Mouse (Mus musculus): ENCODE results near the gene Hint1. TPM values are rescaled to one million over a fixed set of nuclear protein-coding genes. Genes with fewer than 3 reads are reported as not detected.

Hint1 gene
- total and polyA plus RNA-seq, 3 experiments, result 529 to 2,790 (median 567) TPM

- Histone ChIP-seq H3K79me2 (ENCODE audit: control insufficient read depth, insufficient read depth, low read length, poor library complexity) (no peaks in the 10 kb centered on the region), H3K4me3 (ENCODE audit: control insufficient read depth in 1 of 2, insufficient read depth in 1 of 2, low read depth in 2 of 2, low read length in 2 of 2) (no peak overlapping the region), H3K9me3 (replicated peaks; ENCODE audit: insufficient read depth, low read length) (no peaks in the 10 kb centered on the region), H3K27me3 (ENCODE audit: control insufficient read depth in 1 of 2, insufficient read depth in 2 of 2, low read length in 2 of 2) (no peaks in the 10 kb centered on the region), H3K27ac (ENCODE audit: control insufficient read depth, low read depth, low read length) (no peak overlapping the region), H3K36me3 (ENCODE audit: control insufficient read depth in 1 of 2, insufficient read depth in 2 of 2, low read length in 2 of 2) (peaks cover 0 to 2% of the 10 kb centered on the region in 2 experiments; a peak in 2 of 4 replicates), H3K9ac (ENCODE audit: control insufficient read depth, low read depth, low read length, poor library complexity, severe bottlenecking) (no peak overlapping the region), H3K4me1 (ENCODE audit: control insufficient read depth in 1 of 2, insufficient read depth in 2 of 2, low read length in 2 of 2) (peaks cover 0 to 2% of the 10 kb centered on the region in 2 experiments; a peak in 2 of 4 replicates)
- no peak for DNase-seq (ENCODE audit: low read depth, low spot score)
- no peak for TF ChIP-seq ZMIZ1 (IDR thresholded peaks at IDR 0.05; ENCODE audit: low read depth, low read length)
- TF ChIP-seq GABPA (IDR thresholded peaks at IDR 0.05; ENCODE audit: low read depth, low read length), result no peak
These were observed 43.1 kb downstream of the Hint1 start for GRCm38 (mm10) chr11:54909273-54909672.

GRCm38 (mm10) chr11:54910081-54910665 lies 44.0 kb downstream of the Hint1 start:
- no peaks in the 10 kb centered on the region for H3K4me1 ChIP-seq (ENCODE audit: control insufficient read depth in 1 of 2, insufficient read depth in 2 of 2, low read length in 2 of 2)

GRCm38 (mm10) chr11:54911201-54911600 lies 45.0 kb downstream of the Hint1 start:
- no peak overlapping the region for H3K4me3 ChIP-seq (ENCODE audit: control insufficient read depth in 1 of 2, insufficient read depth in 1 of 2, low read depth in 2 of 2, low read length in 2 of 2)
- no peaks in the 10 kb centered on the region for H3K79me2 ChIP-seq (ENCODE audit: control insufficient read depth, insufficient read depth, low read length, poor library complexity)
- no peaks in the 10 kb centered on the region for H3K4me1 ChIP-seq (ENCODE audit: control insufficient read depth in 1 of 2, insufficient read depth in 2 of 2, low read length in 2 of 2)
- no peak overlapping the region for H3K9ac ChIP-seq (ENCODE audit: control insufficient read depth, low read depth, low read length, poor library complexity, severe bottlenecking)
- no peak for DNase-seq (ENCODE audit: low read depth, low spot score)
- no peaks in the 10 kb centered on the region; a peak in 1 of 4 replicates for H3K36me3 ChIP-seq (ENCODE audit: control insufficient read depth in 1 of 2, insufficient read depth in 2 of 2, low read length in 2 of 2)
- H3K27me3 ChIP-seq (ENCODE audit: control insufficient read depth in 1 of 2, insufficient read depth in 2 of 2, low read length in 2 of 2), result no peaks in the 10 kb centered on the region
- no peaks in the 10 kb centered on the region for H3K9me3 ChIP-seq (replicated peaks; ENCODE audit: insufficient read depth, low read length)
- TF ChIP-seq CHD2 (IDR thresholded peaks at IDR 0.05; ENCODE audit: low read length) (no peak), USF2 (IDR thresholded peaks at IDR 0.05; ENCODE audit: borderline replicate concordance in 1 of 2, insufficient read depth in 1 of 2, low read depth in 1 of 2, low read length in 2 of 2) (no peak), GABPA (IDR thresholded peaks at IDR 0.05; ENCODE audit: low read depth, low read length) (no peak), JUND (IDR thresholded peaks at IDR 0.05; ENCODE audit: low read depth, low read length) (no peak), ZKSCAN1 (IDR thresholded peaks at IDR 0.05; ENCODE audit: low read depth, low read length) (no peak), POLR2AphosphoS2 (IDR thresholded peaks at IDR 0.05; ENCODE audit: low read length) (no peak), MYB (IDR thresholded peaks at IDR 0.05; ENCODE audit: low read depth, low read length) (no peak), NELFE (IDR thresholded peaks at IDR 0.05; ENCODE audit: low read depth, low read length) (no peak), CTCF (IDR thresholded peaks at IDR 0.05 in 2 of 3, conservative IDR thresholded peaks at IDR 0.05 in 1 of 3; ENCODE audit: control insufficient read depth in 1 of 3, insufficient read depth in 1 of 3, low read depth in 2 of 3, low read length in 3 of 3, poor library complexity in 1 of 3, severe bottlenecking in 1 of 3) (no peak), NRF1 (IDR thresholded peaks at IDR 0.05; ENCODE audit: insufficient read depth, low read depth, low read length, poor library complexity, severe bottlenecking) (no peak), TAL1 (IDR thresholded peaks at IDR 0.05; ENCODE audit: low read length) (no peak), KAT2A (conservative IDR thresholded peaks at IDR 0.05; ENCODE audit: low read depth, low read length) (no peak), RAD21 (IDR thresholded peaks at IDR 0.05; ENCODE audit: low read depth, low read length) (no peak)
- no peak overlapping the region for H3K27ac ChIP-seq (ENCODE audit: control insufficient read depth, low read depth, low read length)

More at GRCm38 (mm10) chr11:54910081-54910665, 44.0 kb downstream of the Hint1 start:
- no peaks in the 10 kb centered on the region for H3K27me3 ChIP-seq (ENCODE audit: control insufficient read depth in 1 of 2, insufficient read depth in 2 of 2, low read length in 2 of 2)
- H3K4me3 ChIP-seq (ENCODE audit: control insufficient read depth in 1 of 2, insufficient read depth in 1 of 2, low read depth in 2 of 2, low read length in 2 of 2), result no peak overlapping the region
- no peaks in the 10 kb centered on the region; a peak in 1 of 4 replicates for H3K36me3 ChIP-seq (ENCODE audit: control insufficient read depth in 1 of 2, insufficient read depth in 2 of 2, low read length in 2 of 2)
- no peak for TF ChIP-seq MYB (IDR thresholded peaks at IDR 0.05; ENCODE audit: low read depth, low read length)
- TF ChIP-seq SMC3 (IDR thresholded peaks at IDR 0.05; ENCODE audit: low read depth, low read length), result no peak
- TF ChIP-seq NRF1 (IDR thresholded peaks at IDR 0.05; ENCODE audit: insufficient read depth, low read depth, low read length, poor library complexity, severe bottlenecking), result no peak
- no peak for TF ChIP-seq MYC (IDR thresholded peaks at IDR 0.05; ENCODE audit: low read depth, low read length)
- no peak for TF ChIP-seq TCF12 (IDR thresholded peaks at IDR 0.05; ENCODE audit: low read depth, low read length)
- TF ChIP-seq NELFE (IDR thresholded peaks at IDR 0.05; ENCODE audit: low read depth, low read length), result no peak
- no peak for TF ChIP-seq MAZ (IDR thresholded peaks at IDR 0.05; ENCODE audit: low read depth, low read length)
- no peak for TF ChIP-seq TAL1 (IDR thresholded peaks at IDR 0.05; ENCODE audit: low read length)
- TF ChIP-seq BHLHE40 (IDR thresholded peaks at IDR 0.05; ENCODE audit: borderline replicate concordance, low read depth, low read length), result no peak
- TF ChIP-seq GATA1 (IDR thresholded peaks at IDR 0.05; ENCODE audit: low read depth, low read length), result no peak
- TF ChIP-seq EP300 (IDR thresholded peaks at IDR 0.05; ENCODE audit: low read depth in 1 of 2, low read length in 2 of 2), result no peak
- TF ChIP-seq USF1 (IDR thresholded peaks at IDR 0.05; ENCODE audit: low read depth, low read length), result no peak
- TF ChIP-seq TBP (IDR thresholded peaks at IDR 0.05; ENCODE audit: low read depth, low read length), result no peak
- no peak for TF ChIP-seq ZKSCAN1 (IDR thresholded peaks at IDR 0.05; ENCODE audit: low read depth, low read length)
- TF ChIP-seq RCOR1 (IDR thresholded peaks at IDR 0.05; ENCODE audit: low read depth, low read length), result no peak
- no peak overlapping the region for H3K9ac ChIP-seq (ENCODE audit: control insufficient read depth, low read depth, low read length, poor library complexity, severe bottlenecking)
- H3K9me3 ChIP-seq (replicated peaks; ENCODE audit: insufficient read depth, low read length), result no peaks in the 10 kb centered on the region
- H3K27ac ChIP-seq (ENCODE audit: control insufficient read depth, low read depth, low read length), result no peak overlapping the region
- DNase-seq (ENCODE audit: low read depth, low spot score), result no peak
- H3K79me2 ChIP-seq (ENCODE audit: control insufficient read depth, insufficient read depth, low read length, poor library complexity), result no peaks in the 10 kb centered on the region

All from MEL (cell line).